Mouse (Mus musculus): ENCODE data around the gene Cyp2d40. TPM values are rescaled to one million over a fixed set of nuclear protein-coding genes. Genes with fewer than 3 reads are reported as not detected.

Cyp2d40 gene
- total and polyA plus RNA-seq, 2 experiments from 2014 or later = not detected

Small RNA genes within 50 kb of the gene (microRNA-seq; reads per million reads assigned to microRNA genes)
- not detected for gene Gm27618

Other genes starting within 250 kb of the Cyp2d40 start
- gene Cyp2d12, start 209.1 kb downstream of the Cyp2d40 start, total RNA-seq (2014; rRNA removed; ENCODE audit: low replicate concordance) = not detected in 2 replicates
- gene Cyp2d12, start 209.1 kb downstream of the Cyp2d40 start, polyA plus RNA-seq (2015; fragmentation: Nextera tagmentation; extraction: Ambion mirVana) = not detected in 2 replicates
- gene Cyp2d34, start 143.2 kb downstream of the Cyp2d40 start, total RNA-seq (2014; rRNA removed; ENCODE audit: low replicate concordance) = not detected in 2 replicates
- gene Cyp2d34, start 143.2 kb downstream of the Cyp2d40 start, polyA plus RNA-seq (2015; fragmentation: Nextera tagmentation; extraction: Ambion mirVana) = not detected in 2 replicates
- not detected in 2 replicates for gene Cyp2d26, start 30.1 kb upstream of the Cyp2d40 start, total RNA-seq (2014; rRNA removed; ENCODE audit: low replicate concordance)
- gene Cyp2d26, start 30.1 kb upstream of the Cyp2d40 start, polyA plus RNA-seq (2015; fragmentation: Nextera tagmentation; extraction: Ambion mirVana) = not detected in 2 replicates
- 36.7 and 43.6 TPM in 2 replicates for gene Tcf20, start 223.7 kb upstream of the Cyp2d40 start, total RNA-seq (2014; rRNA removed; ENCODE audit: low replicate concordance)
- gene Tcf20, start 223.7 kb upstream of the Cyp2d40 start, polyA plus RNA-seq (2015; fragmentation: Nextera tagmentation; extraction: Ambion mirVana) = 3.0 TPM in 2 replicates

Data from heart, postnatal 0 days (tissue).